Mouse (Mus musculus): ENCODE results near the gene Myo1e. TPM values are rescaled to one million over a fixed set of nuclear protein-coding genes. Genes with fewer than 3 reads are reported as not detected.

Myo1e gene
- 10 to 100 TPM; 20.6 to 26.8 TPM for total RNA-seq (2021)
- long read RNA-seq, experiment 1, full-length matches to known transcripts = 3 of 7 reads
- long read RNA-seq, experiment 1, partial matches to known transcripts = 3 of 7 reads
- long read RNA-seq, experiment 1, other reads (novel, unspliced or antisense) = 1 of 7 reads
- long read RNA-seq, experiment 2, full-length matches to known transcripts = 7 of 8 reads
- long read RNA-seq, experiment 2, partial matches to known transcripts = 0 of 8 reads
- long read RNA-seq, experiment 2, other reads (novel, unspliced or antisense) = 1 of 8 reads

- DNase-seq = peak; percentile 92 to 93
Observed at GRCm38 (mm10) chr9:70207151-70207831, at the start of gene Myo1e. Gene Myo1e (plus strand): TSS chr9:70207350.

- no peak for DNase-seq
Observed at GRCm38 (mm10) chr9:70160071-70160470, 47.1 kb upstream of the Myo1e start.

- DNase-seq = no peak
Observed at GRCm38 (mm10) chr9:70168973-70169372, 38.2 kb upstream of the Myo1e start.

GRCm38 (mm10) chr9:70174291-70174848 is 32.8 kb upstream of the Myo1e start:
- DNase-seq = no peak

- DNase-seq = no peak
Observed at GRCm38 (mm10) chr9:70174896-70175295, 32.3 kb upstream of the Myo1e start.

GRCm38 (mm10) chr9:70176291-70176690 is 30.9 kb upstream of the Myo1e start:
- no peak for DNase-seq

GRCm38 (mm10) chr9:70181719-70182118 is 25.4 kb upstream of the Myo1e start:
- no peak for DNase-seq

- DNase-seq = no peak
Observed at GRCm38 (mm10) chr9:70182639-70183038, 24.5 kb upstream of the Myo1e start.

GRCm38 (mm10) chr9:70192336-70192735 is 14.8 kb upstream of the Myo1e start:
- no peak for DNase-seq

- DNase-seq = no peak
Observed at GRCm38 (mm10) chr9:70194622-70195021, 12.5 kb upstream of the Myo1e start.

GRCm38 (mm10) chr9:70196956-70197659 is 10.0 kb upstream of the Myo1e start:
- DNase-seq = peak in 1 of 2 experiments; percentile 6

GRCm38 (mm10) chr9:70197992-70198391 is 9.2 kb upstream of the Myo1e start:
- no peak for DNase-seq

GRCm38 (mm10) chr9:70202753-70203152 is 4.4 kb upstream of the Myo1e start:
- DNase-seq = peak; percentile 48 to 58

GRCm38 (mm10) chr9:70203267-70204076 is 3.7 kb upstream of the Myo1e start:
- DNase-seq = no peak

- DNase-seq = peak; percentile 40 to 53
Observed at GRCm38 (mm10) chr9:70207981-70208521, 901 bp downstream of the Myo1e start.

GRCm38 (mm10) chr9:70208751-70209150 is 1.6 kb downstream of the Myo1e start:
- DNase-seq = peak in 1 of 2 experiments; percentile 39

- DNase-seq = peak; percentile 9 to 37
Observed at GRCm38 (mm10) chr9:70209296-70210049, 2.3 kb downstream of the Myo1e start.

GRCm38 (mm10) chr9:70211638-70212037 is 4.5 kb downstream of the Myo1e start:
- no peak for DNase-seq

- DNase-seq = no peak
Observed at GRCm38 (mm10) chr9:70216517-70216916, 9.4 kb downstream of the Myo1e start.

GRCm38 (mm10) chr9:70219295-70219931 is 12.3 kb downstream of the Myo1e start:
- DNase-seq = no peak
